Mouse (Mus musculus) cerebellum, adult 2 months (tissue): ENCODE data around the gene Nudt22. TPM values are rescaled to one million over a fixed set of nuclear protein-coding genes. Genes with fewer than 3 reads are reported as not detected.
A peak's percentile ranks its signal among the peaks of the same experiment; 100 is the strongest.

Source experiments
- DNase-seq, 2 experiments: peaks; one replicate each; pipeline ENCODE4 v3.0.0; 2021
- H3K27ac ChIP-seq: fragments of 200-500 bp; 2 replicates; pipeline ENCODE4 v1.5.1; 2012; ENCODE audit warnings: low read length, control low read depth, inconsistent platforms; ENCODE audit not compliant: insufficient read depth
- H3K27me3 ChIP-seq: fragments of 200-500 bp; 2 replicates; pipeline ENCODE4 v1.6.1; 2012; ENCODE audit warnings: inconsistent platforms, mild to moderate bottlenecking, low read length, moderate library complexity; ENCODE audit not compliant: control insufficient read depth, insufficient read depth
- H3K4me1 ChIP-seq: fragments of 200-500 bp; 2 replicates; pipeline ENCODE4 v1.6.1; 2011; ENCODE audit warnings: low read length; ENCODE audit not compliant: control insufficient read depth, insufficient read depth
- H3K4me3 ChIP-seq: fragments of 200-500 bp; replicated peaks from 2 replicates; pipeline ENCODE3; 2011; ENCODE audit warnings: mild to moderate bottlenecking, low read depth, low read length, control low read depth; ENCODE audit not compliant: insufficient read depth
- CTCF ChIP-seq: fragments of 200-500 bp; IDR thresholded peaks from 2 replicates; pipeline ENCODE4 v1.5.1; 2011; ENCODE audit warnings: low read depth, mild to moderate bottlenecking, control low read depth, low read length, moderate library complexity, borderline replicate concordance; ENCODE audit not compliant: insufficient read depth
- POLR2A ChIP-seq: fragments of 200-500 bp; IDR thresholded peaks from 2 replicates; pipeline ENCODE4 v1.6.1; 2011; ENCODE audit warnings: low read length, control low read depth, borderline replicate concordance; ENCODE audit not compliant: insufficient read depth
- WGBS: fragments of 180-500 bp; shearing (Covaris S2); methylation state at CpG from one replicate; pipeline ENCODE4 v1.1.7; 2018; 5-methylcytosine and 5-hydroxymethylcytosine counted together
- polyA plus RNA-seq: library from polyadenylated mRNA; depleted of rRNA; stranded (reverse); fragments of >200 nt; gene quantifications from 2 replicates; pipeline ENCODE4 v1.2.3, GENCODE M21; 2012

Gene Nudt22
- polyA plus RNA-seq, 1 experiment, result 43.5 TPM

DNA sequence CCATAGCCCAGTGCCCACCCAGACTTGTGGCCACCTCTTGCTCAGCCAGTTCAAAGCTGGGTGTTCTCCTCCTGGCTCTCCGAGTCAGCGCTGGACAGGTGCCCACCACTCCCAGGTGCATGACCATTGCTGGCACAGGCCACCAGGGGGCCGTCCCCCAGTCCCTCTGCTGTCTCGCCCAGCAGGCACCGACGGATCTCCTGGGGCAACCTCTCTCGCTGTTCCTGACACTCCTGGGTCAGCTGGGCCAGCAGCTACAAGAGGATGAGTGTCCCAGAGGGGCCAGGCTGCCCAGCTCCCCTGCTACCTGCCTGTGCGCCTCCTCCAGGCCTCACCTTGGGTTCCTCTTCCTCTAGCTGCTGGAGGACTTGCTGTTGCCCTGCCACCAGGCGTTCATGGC is 41.9 kb downstream of the Nudt22 start:
- TF ChIP-seq CTCF (no peak), POLR2A (no peak)
- H3K4me1 ChIP-seq, result peaks cover 7% of the 10 kb centered on the region
- H3K4me3 ChIP-seq, result no peak overlapping the region
- no peak overlapping the region for H3K27ac ChIP-seq
- no peaks in the 10 kb centered on the region for H3K27me3 ChIP-seq
- WGBS, result 37% methylated on average over 9 of the region's 9 CpGs
- peak; percentile 40 to 56 for DNase-seq

GRCm38 (mm10) chr19:6952712-6953037 is 43.2 kb downstream of the Nudt22 start:
- no peak for TF ChIP-seq CTCF
- TF ChIP-seq POLR2A, result no peak
- H3K4me3 ChIP-seq, result peak overlapping the region; percentile 97
- H3K27me3 ChIP-seq, result no peaks in the 10 kb centered on the region
- peaks cover 21% of the 10 kb centered on the region for H3K4me1 ChIP-seq
- DNase-seq, result no peak
- 10% methylated on average over 3 of the region's 3 CpGs for WGBS
- peak overlapping the region; percentile 73; the same call in 1 of the 2 replicates for H3K27ac ChIP-seq

DNA sequence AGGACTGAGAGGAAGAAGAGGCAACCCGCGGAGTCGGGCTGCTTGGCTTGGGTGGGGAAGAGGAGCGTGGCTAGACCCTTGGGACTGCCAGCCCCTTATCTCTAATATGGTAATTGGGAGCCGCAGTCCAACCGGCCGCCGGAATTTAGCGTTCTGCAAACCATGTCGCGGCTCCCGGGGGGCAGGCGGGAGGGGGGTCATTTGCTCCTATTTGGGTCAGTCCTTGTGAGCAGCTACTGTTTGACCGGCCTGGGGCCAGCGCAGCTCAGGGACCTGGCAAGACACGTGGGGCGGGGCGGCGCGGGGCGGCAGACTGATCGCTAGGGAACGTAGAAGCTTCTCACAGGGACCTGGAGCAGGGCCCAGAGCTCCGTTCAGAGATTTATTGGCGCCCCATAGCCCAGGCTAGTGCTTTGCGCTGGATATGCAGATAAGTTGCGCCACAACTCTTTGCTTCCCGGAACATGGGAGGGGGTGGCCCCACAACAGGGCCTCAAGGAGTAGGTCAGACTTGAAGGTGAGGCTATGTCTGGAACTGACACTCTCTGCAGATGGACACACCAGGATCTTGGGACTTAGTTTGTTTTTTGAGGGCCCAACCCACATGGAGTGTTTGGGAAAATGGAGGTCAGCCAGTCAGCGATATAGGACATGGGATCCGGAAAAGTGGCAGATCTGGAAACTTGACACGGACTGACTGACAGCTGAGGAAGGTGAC is 43.8 kb downstream of the Nudt22 start:
- TF ChIP-seq CTCF (no peak), POLR2A (no peak)
- Histone ChIP-seq H3K4me1 (peaks cover 22% of the 10 kb centered on the region), H3K4me3 (peak overlapping the region; percentile 97), H3K27me3 (no peaks in the 10 kb centered on the region), H3K27ac (peak overlapping the region; percentile 73)
- under 1% methylated on average over 31 of the region's 31 CpGs for WGBS
- peak; percentile 78 to 82 for DNase-seq

DNA sequence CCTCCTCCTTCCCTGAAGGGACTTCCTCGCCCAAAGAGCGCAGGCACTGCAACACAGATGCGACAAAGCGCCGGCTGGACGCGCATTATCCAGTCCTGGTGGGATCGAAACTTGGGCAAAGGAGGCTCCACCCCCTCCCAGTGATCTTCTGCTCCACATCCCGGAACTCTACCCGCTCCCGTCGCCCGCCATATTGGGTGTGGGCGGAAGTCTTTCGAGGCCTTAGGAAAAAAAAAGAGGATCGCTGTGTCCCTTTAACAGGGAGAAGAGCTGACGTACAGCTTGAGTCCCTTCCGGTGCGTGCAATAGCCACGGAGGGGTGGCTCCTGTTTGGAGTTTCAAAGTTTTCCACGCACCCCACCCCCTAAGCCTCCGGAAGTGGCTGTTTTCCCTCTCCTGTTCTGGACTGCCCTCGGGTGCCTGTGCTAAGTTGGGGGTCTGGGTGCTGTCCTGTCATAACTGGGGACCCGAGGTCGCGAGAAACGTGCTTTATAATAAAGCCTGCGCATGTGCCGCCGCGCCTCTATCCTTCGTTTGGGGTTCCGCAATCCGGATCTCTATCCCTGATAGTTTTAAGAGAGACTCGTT is 44.4 kb downstream of the Nudt22 start:
- Histone ChIP-seq H3K27ac (peak overlapping the region; percentile 79), H3K4me1 (peaks cover 22% of the 10 kb centered on the region), H3K27me3 (no peaks in the 10 kb centered on the region), H3K4me3 (peak overlapping the region; percentile 97)
- TF ChIP-seq CTCF (no peak), POLR2A (peak; percentile 70; the same call in 1 of the 2 replicates)
- under 1% methylated on average over 35 of the region's 35 CpGs for WGBS
- peak; percentile 94 to 96 for DNase-seq

DNA sequence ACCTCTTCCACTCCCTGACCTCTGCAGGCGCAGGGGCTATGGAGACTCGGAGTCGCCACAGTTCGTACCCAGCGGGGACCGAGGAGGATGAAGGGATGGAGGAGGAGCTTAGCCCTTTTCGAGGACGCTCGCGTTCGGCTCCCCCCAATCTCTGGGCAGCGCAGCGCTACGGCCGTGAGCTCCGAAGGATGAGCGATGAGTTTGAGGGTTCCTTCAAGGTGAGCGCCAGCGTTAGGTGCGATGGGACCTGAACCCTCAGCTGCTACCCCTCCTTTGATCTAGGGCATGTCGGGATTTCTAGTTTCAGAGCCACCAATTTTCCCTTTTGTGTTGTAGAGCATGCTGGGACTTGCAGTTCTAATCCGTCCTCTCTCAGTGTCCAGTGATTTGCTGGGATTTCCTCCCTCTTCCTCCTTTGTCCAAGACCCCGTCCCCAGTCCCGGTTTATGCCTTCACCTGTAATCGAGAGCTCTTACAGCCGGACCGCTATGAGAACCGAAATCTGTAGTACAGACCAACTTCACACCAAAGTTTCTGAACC is 45.2 kb downstream of the Nudt22 start:
- H3K27ac ChIP-seq, result peak overlapping the region; percentile 79
- no peaks in the 10 kb centered on the region for H3K27me3 ChIP-seq
- DNase-seq, result peak; percentile 77 to 78
- TF ChIP-seq CTCF (no peak), POLR2A (peak; percentile 81; the same call in 1 of the 2 replicates)
- peak overlapping the region; percentile 97 for H3K4me3 ChIP-seq
- H3K4me1 ChIP-seq, result peaks cover 22% of the 10 kb centered on the region
- WGBS, result under 1% methylated on average over 28 of the region's 28 CpGs

GRCm38 (mm10) chr19:6949951-6950350 is 46.0 kb downstream of the Nudt22 start:
- Histone ChIP-seq H3K4me3 (no peak overlapping the region), H3K27ac (no peak overlapping the region), H3K27me3 (no peaks in the 10 kb centered on the region), H3K4me1 (peaks cover 22% of the 10 kb centered on the region)
- DNase-seq, result no peak
- 36% methylated on average over 5 of the region's 5 CpGs for WGBS
- TF ChIP-seq POLR2A (no peak), CTCF (no peak)

DNA sequence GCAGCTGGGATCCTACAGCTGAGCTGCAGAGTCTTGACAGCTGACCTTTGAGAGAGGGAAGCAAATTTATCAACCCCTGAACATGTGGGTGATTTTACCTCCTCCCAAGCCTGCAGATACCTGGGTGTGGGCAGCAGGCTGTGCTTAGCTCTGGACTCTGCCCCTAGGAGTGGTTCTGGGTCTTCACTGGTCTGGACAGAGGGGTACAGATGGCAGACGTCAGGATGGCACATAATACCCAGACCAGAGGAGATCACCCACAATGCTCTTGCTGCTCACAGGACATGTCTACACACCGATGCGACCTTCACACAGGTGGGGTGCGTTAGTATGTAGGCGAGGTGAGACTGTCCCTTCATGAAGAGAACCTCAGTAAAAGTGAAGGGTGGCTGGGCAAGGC is 46.4 kb downstream of the Nudt22 start:
- Histone ChIP-seq H3K4me3 (no peak overlapping the region), H3K4me1 (peaks cover 22% of the 10 kb centered on the region), H3K27ac (no peak overlapping the region), H3K27me3 (no peaks in the 10 kb centered on the region)
- no peak for DNase-seq
- 87% methylated on average over 5 of the region's 5 CpGs for whole genome bisulfite sequencing
- TF ChIP-seq CTCF, result no peak

- peak; percentile 79 to 88 for DNase-seq
- WGBS, result 14% methylated on average over 4 of the region's 4 CpGs
- peaks cover 22% of the 10 kb centered on the region for H3K4me1 ChIP-seq
- no peak for TF ChIP-seq POLR2A
- no peak for TF ChIP-seq CTCF
- H3K27ac ChIP-seq, result peak overlapping the region; percentile 74
- no peaks in the 10 kb centered on the region for H3K27me3 ChIP-seq
- no peak overlapping the region for H3K4me3 ChIP-seq
Measured at GRCm38 (mm10) chr19:6948186-6948585, 47.7 kb downstream of the Nudt22 start.
